Mouse (Mus musculus): ENCODE data around the gene Glcci1.
A peak's percentile ranks its signal among the peaks of the same experiment; 100 is the strongest.

Glcci1 gene

GRCm38 (mm10) chr6:8560682-8561081, 51.3 kb downstream of the Glcci1 start:
- DNase-seq: no peak

GRCm38 (mm10) chr6:8582377-8582776, 73.0 kb downstream of the Glcci1 start:
- peak; percentile 53 for DNase-seq

- no peak for DNase-seq
These were observed 74.5 kb downstream of the Glcci1 start for GRCm38 (mm10) chr6:8583892-8584291.

GRCm38 (mm10) chr6:8591665-8592064, 82.3 kb downstream of the Glcci1 start:
- DNase-seq: no peak

GRCm38 (mm10) chr6:8617369-8617768, 108.0 kb downstream of the Glcci1 start:
- DNase-seq: no peak

GRCm38 (mm10) chr6:8619582-8620350, 110.4 kb downstream of the Glcci1 start:
- DNase-seq: no peak

GRCm38 (mm10) chr6:8623045-8623444, 113.6 kb downstream of the Glcci1 start:
- no peak for DNase-seq

GRCm38 (mm10) chr6:8628226-8628625, 118.8 kb downstream of the Glcci1 start:
- no peak for DNase-seq

- no peak for DNase-seq
These were observed 119.4 kb downstream of the Glcci1 start for GRCm38 (mm10) chr6:8628715-8629267.

GRCm38 (mm10) chr6:8630531-8630930, 121.1 kb downstream of the Glcci1 start:
- no peak for DNase-seq

- no peak for DNase-seq
These were observed 122.0 kb downstream of the Glcci1 start for GRCm38 (mm10) chr6:8631362-8631761.

GRCm38 (mm10) chr6:8631986-8632632, 122.7 kb downstream of the Glcci1 start:
- DNase-seq: no peak

GRCm38 (mm10) chr6:8632701-8633100, 123.3 kb downstream of the Glcci1 start:
- DNase-seq: no peak

- peak; percentile 58 for DNase-seq
These were observed 128.7 kb downstream of the Glcci1 start for GRCm38 (mm10) chr6:8638122-8638521.

- peak; percentile 41 for DNase-seq
These were observed 129.5 kb downstream of the Glcci1 start for GRCm38 (mm10) chr6:8638899-8639298.

- DNase-seq: no peak
These were observed 130.1 kb downstream of the Glcci1 start for GRCm38 (mm10) chr6:8639526-8639925.

GRCm38 (mm10) chr6:8640863-8641262, 131.5 kb downstream of the Glcci1 start:
- DNase-seq: no peak

GRCm38 (mm10) chr6:8644703-8645102, 135.3 kb downstream of the Glcci1 start:
- DNase-seq: peak; percentile 27

- DNase-seq: no peak
These were observed 136.3 kb downstream of the Glcci1 start for GRCm38 (mm10) chr6:8645708-8646107.
